Comparison of ENCODE assay signal across 44 mouse cellular contexts in the genomic region with DNA sequence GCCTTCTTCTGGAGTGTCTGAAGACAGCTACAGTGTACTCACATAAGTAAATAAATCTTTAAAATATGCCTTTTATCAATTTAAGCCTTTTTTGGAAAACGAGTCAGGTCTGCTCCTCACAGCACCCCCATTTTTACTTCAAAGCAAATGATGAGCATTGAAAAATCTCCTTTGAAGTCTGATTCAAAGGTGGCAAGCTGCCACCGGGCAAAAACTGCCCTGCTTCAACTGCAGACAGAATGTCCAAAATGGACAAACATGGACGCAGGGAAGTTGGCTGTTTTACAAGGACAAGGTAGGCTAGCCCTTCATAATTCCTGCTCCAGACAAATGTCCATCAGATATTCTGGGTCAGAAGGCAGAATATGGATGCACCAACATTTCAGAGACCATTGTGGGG. TPM values are rescaled to one million over a fixed set of nuclear protein-coding genes. Genes with fewer than 3 reads are reported as not detected.
"Had no signal": no experiment of that assay in that cellular context is flagged by ENCODE, and none has a peak within 500 bp of the region (broad histone marks: within the 10 kb centered on the region; RNA-seq: fewer than 3 reads in every experiment).

No protein-coding gene starts in this region.

- H3K9ac ChIP-seq: heart, embryonic 13.5 days; heart, embryonic 15.5 days; hindbrain, embryonic 13.5 days; hindbrain, embryonic 15.5 days; kidney, embryonic 15.5 days; limb, embryonic 13.5 days; limb, embryonic 15.5 days; liver, embryonic 12.5 days; liver, embryonic 14.5 days had no signal

- H3K27ac ChIP-seq: heart, adult 2 months; heart, embryonic 13.5 days; heart, embryonic 15.5 days; hindbrain, embryonic 13.5 days; hindbrain, embryonic 15.5 days; hindbrain, postnatal 0 days; kidney, embryonic 15.5 days; kidney, postnatal 0 days; limb, embryonic 13.5 days; limb, embryonic 15.5 days; liver, embryonic 12.5 days; liver, embryonic 14.5 days had no signal

- H3K27me3 ChIP-seq: heart, embryonic 13.5 days; heart, embryonic 15.5 days; hindbrain, embryonic 13.5 days; hindbrain, embryonic 15.5 days; kidney, embryonic 15.5 days; limb, embryonic 13.5 days; limb, embryonic 15.5 days; liver, embryonic 12.5 days had no signal

- H3K4me3 ChIP-seq: heart, adult 2 months; heart, embryonic 13.5 days; heart, embryonic 15.5 days; hindbrain, embryonic 13.5 days; hindbrain, embryonic 15.5 days; kidney, embryonic 15.5 days; limb, embryonic 13.5 days; limb, embryonic 15.5 days; liver, embryonic 12.5 days had no signal

- H3K9me3 ChIP-seq: heart, embryonic 13.5 days; heart, embryonic 15.5 days; hindbrain, embryonic 13.5 days; hindbrain, embryonic 15.5 days; kidney, embryonic 15.5 days; limb, embryonic 13.5 days; limb, embryonic 15.5 days had no signal

- H3K4me2 ChIP-seq: heart, embryonic 11.5 days; heart, embryonic 13.5 days; heart, embryonic 15.5 days; hindbrain, embryonic 13.5 days; hindbrain, embryonic 15.5 days; kidney, embryonic 15.5 days; limb, embryonic 13.5 days; limb, embryonic 15.5 days had no signal

- DNase-seq: gastrocnemius, postnatal 14 days; gastrocnemius, postnatal 36 days; heart, adult 11 months; heart, adult 2 months; heart, postnatal 14 days; heart, postnatal 36 days; kidney, adult 11 months; kidney, adult 2 months; kidney, adult 9 months; kidney, postnatal 14 days; kidney, postnatal 36 days; layer of hippocampus, adult 9-11 months; layer of hippocampus, postnatal 36 days; left cerebral cortex, postnatal 4 days had no signal

- ATAC-seq: hindbrain, postnatal 0 days; intestine, embryonic 16.5 days had no signal

RNA-seq across cellular contexts. Expression of a gene that starts 14.1 kb away (rescaled TPM):
- total RNA-seq: gastrocnemius, adult 18-20 months; gastrocnemius, adult 8-10 months; gastrocnemius, postnatal 36 days; heart, adult 2 months; heart, postnatal 14 days; heart, postnatal 36 days; hematopoietic stem cell, adult 5-6 weeks; hindbrain, postnatal 0 days; layer of hippocampus, adult 18-20 months; layer of hippocampus, adult 8-10 months; layer of hippocampus, postnatal 14 days; layer of hippocampus, postnatal 36 days; left cerebral cortex, adult 18-20 months; left cerebral cortex, adult 8-10 months; left cerebral cortex, postnatal 10 days; left cerebral cortex, postnatal 25 days; left cerebral cortex, postnatal 4 days; liver, adult 2 months had no signal
- polyA plus RNA-seq: gonadal fat pad, adult 2 months; heart, adult 2 months; heart, embryonic 11.5 days; heart, embryonic 13.5 days; heart, embryonic 15.5 days; heart, postnatal 0 days; hindbrain, embryonic 11.5 days; hindbrain, embryonic 13.5 days; hindbrain, embryonic 15.5 days; hindbrain, postnatal 0 days; intestine, embryonic 14.5 days; intestine, embryonic 16.5 days; kidney, embryonic 15.5 days; kidney, postnatal 0 days; large intestine, adult 2 months; limb, embryonic 11.5 days; liver, embryonic 12.5 days; liver, embryonic 14.5 days had no signal

RNA-seq across cellular contexts. Expression of a gene that starts 37.5 kb away (rescaled TPM):
- total RNA-seq: hematopoietic stem cell, adult 5-6 weeks; hindbrain, postnatal 0 days had no signal
